Mouse (Mus musculus): ENCODE measurements around the gene Nmur1.

Gene Nmur1

DNA sequence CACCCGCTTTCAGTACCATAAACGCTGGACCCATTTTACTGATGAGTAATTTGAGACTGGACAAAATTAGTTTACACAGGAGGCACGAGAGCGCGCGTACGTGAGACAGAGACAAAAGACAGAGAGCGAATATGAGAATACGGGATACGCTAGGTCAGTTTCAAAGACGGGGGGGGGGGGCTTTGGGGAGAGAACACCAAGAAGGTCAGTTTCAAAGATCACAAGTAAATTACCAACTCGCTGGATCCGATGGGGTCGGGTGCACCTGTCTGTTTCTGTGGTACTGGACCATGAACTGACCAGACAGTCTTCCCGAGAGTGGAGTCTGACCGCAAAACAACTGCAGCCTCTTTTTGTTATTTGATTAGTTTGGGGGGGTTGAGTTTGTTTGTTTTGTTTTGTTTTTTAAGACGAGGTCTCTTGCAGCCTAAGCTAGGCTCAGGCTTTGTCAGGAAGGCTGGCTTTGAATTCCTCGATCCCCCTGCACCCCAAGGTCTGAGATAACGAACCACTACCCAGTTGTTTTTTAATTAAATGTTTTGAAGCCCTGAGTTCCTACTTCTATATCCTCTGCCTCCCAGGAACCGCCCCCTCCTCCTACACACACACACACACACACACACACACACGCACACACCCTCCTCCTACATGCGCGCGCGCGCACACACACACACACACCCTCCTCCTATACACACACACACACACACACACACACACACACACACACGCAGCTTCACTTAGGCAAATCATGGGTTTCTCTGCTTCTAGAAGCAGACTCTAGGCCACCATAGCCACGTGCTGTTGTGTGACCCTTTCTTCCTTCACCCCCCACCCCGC is 15.1 kb upstream of the Nmur1 start:
- in situ Hi-C loops (cut with MboI, MseI): loop anchor here (5.0 to 25.0 kb wide), 3 partner anchors 36 to 1421 kb away; partner anchors contain the start of gene Dgkd

DNA sequence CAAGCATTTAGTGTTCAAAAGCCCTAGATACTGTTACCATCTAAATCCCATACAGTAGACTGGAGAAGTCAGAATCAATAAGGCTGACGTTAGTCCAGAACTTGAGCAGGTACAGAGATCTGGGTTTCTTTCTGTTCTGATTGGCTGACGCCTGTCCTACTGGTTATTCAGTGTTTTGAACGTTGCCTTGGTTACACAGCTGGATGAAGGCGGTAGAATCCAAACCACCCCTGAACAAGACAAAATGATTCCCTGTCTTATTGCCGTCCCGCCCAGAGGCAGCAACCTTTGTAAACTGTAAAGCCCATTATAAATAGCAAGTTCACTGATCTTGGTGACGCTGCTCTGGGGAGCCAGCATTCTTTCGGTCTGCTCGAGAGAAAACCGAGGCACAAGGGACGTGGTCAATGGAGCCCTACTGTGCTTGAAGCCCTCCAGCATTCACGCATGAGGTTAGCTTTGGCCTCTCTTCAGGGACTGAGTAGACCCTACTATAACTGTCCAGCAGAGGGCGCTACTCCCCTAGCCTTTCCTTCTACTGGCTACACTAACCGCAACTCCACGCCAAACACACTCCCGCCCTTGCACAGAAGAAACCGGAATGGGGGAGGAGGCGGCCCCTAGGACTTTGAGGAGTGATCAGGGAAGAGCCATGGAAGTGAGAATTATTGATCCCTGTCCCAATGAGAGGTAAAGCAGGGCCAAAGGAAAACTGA is 14.3 kb upstream of the Nmur1 start:
- in situ Hi-C loops (cut with MboI, MseI): loop anchor here (5.0 to 25.0 kb wide), 3 partner anchors 37 to 1422 kb away; partner anchors contain the start of gene Dgkd

DNA sequence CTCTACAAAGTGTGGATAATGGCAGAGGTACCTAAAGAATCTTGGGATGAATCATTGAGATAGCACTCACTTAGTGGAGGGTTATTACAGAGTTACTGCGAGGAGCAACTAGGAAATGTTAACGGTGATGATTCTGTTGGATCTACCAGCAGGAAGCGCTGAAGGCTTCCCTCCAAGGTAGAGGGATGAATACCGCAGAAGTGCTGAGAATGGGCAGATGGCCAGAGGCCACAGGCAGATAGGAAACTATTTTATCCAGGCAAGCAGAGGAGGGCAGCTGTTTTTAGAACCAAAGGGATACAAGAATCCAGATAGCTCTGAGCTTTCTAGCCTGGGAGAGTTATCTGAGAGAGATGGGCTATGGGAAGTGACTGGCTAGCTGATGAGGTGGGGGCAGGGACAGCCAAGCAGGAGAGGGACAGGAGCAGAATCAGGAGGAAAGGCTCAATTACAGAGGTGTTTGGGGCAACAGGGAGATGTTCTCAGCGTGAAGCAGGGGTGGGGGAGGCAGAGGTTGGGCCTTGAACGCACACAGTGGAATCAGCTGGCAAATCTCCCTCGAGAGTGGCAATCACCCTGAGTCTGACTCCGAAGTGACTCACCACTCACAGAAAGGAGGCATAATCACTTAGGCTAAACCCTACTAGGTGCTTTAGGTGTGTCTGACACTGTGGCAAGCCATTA is 13.6 kb upstream of the Nmur1 start:
- in situ Hi-C loops (cut with MboI, MseI): loop anchor here (5.0 to 25.0 kb wide), 4 partner anchors 38 to 1423 kb away; partner anchors contain the start of gene Dgkd

DNA sequence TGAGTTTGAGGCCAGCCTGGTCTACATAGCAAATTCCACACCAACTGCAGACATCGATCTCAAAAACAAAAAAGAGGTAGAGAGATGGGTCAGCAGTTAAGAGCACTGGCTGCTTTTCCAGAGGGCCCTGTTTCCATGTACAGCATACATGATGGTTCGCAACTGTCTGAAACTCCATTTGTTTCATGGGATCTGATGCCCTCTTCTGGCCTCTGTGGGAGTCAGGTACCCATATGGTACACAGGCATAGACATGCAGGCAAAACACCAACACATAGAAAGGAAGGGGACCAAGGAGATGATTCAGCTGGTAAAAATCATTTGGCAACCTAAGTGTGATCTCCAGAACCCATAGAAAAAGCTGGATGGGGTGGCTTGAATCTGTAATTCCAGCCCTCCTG is 12.5 kb upstream of the Nmur1 start:
- in situ Hi-C loops (cut with MboI, MseI): loop anchor here (5.0 to 25.0 kb wide), 2 partner anchors 64 to 1424 kb away; partner anchors contain the start of gene Dgkd

DNA sequence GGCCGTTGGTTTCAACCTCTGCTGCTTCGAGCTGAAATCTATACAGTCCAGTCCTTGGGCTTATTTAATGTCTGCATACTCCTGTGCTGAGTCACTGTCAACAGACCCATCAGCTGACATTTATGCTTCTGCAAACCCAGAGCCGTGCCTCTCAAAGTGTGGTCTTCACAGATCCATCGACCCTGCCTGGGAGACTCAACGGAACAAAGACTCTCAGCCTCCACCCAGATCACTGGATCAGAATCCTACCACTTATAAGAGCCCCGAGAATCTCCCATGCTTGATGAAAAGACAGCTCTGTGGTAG is 11.9 kb upstream of the Nmur1 start:
- in situ Hi-C loops (cut with MboI, MseI): loop anchor here (5.0 to 25.0 kb wide), 2 partner anchors 64 to 1424 kb away; partner anchors contain the start of gene Dgkd

DNA sequence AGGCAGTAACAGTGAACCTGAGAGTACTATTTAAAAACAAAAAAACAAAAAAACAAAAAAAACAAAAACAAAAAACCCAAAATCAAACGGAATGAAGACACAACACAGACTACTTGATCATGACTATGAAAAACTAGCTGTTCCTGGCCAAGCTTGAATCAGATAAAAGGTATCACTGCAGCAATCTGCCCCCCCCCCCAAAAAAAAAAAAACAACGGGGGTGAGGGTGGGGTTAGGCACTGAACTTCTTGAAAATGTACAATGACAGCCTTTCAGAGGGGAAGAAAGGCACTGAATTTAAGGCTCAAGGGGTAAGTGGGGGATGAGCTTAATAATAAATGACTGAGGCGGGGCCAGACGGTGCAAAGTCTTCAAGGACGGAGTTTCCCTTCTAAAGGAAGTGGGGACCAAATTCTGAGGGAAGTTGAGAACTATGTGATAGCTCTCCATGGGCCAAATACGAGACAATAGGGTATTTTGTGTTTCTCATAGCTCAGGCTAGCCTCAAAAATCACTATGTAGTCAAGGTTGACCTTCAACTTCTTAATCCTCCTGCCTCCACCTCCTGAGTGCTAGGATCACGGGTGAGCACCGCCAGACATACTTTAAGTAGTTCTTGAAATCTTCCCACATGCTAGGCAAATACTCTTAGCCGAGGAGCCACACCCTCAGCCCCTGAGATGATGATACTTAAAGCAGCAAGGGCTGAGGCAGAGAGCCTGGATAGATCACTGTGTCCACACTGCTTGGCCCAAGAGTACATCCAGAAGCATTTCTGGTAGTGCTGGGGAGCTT is 11.4 kb upstream of the Nmur1 start:
- in situ Hi-C loops (cut with MboI, MseI): loop anchor here (5.0 to 25.0 kb wide), 2 partner anchors 65 to 1425 kb away; partner anchors contain the start of gene Dgkd

DNA sequence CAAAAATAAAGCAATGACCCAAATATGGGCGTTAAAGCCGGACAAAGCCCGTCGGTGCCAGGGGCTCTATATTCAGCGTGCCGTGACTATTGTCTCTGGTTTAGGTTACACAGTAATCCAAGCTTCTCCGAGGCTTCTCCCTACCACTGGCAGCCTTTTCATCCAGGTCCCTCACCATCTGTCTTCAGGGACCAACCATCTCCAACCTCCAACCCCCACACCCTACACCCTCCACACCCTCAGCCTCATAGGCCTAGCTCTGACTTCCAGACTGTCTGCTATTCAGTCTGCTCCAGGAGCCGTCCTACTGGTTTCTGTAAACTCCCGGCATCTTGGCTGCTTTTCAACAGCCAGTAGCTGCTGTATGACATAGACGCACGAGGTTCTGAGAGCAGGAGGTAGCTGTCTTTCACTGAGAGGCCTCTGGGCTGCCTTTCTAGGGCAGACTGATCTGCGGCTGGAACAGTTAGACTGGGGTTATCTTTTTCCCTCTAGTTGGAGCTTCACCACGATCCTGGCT is 9.3 kb upstream of the Nmur1 start:
- in situ Hi-C loops (cut with MboI, MseI): loop anchor here (5.0 to 25.0 kb wide), 2 partner anchors 67 to 1427 kb away; partner anchors contain the start of gene Dgkd

DNA sequence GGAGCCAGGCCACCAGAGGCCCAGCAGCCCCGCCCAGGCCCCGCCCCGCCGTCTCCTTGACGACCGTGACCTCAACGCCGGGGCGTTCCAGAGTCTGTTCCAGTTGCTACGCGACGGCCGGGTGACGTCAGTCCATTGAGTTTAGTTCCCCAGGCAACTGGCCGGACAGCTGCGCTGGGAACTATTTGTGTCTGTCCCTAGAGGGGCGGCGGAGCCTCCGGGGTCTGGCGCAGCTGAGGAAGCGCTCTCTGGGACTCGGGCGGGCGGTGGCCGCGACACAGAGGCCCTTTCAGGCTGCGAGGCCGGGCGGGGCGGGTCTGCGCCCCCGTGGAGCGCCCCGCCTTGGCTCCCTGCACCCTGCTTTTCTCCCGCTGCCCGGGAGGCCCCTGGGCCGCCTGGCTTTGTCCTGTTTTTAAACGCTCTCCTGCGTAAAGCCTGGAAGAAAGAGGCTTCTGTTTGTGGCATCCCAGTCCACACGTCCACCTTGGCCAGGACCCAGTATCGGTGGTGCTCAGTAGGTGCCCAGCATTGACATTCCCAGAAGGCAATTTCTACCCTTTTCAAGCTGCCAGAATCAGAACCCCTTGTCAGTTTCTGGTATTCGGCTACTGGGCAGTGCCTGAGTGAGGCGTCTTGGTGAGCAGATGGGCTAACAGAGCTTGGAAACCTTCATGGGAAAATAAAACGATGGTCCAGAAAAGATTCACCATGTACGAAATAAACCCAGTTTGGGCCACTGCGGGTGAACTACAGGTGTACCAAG is 8.6 kb upstream of the Nmur1 start:
- in situ Hi-C loops (cut with MboI, MseI): loop anchor here (5.0 to 25.0 kb wide), 3 partner anchors 68 to 1428 kb away; partner anchors contain the start of gene Dgkd

DNA sequence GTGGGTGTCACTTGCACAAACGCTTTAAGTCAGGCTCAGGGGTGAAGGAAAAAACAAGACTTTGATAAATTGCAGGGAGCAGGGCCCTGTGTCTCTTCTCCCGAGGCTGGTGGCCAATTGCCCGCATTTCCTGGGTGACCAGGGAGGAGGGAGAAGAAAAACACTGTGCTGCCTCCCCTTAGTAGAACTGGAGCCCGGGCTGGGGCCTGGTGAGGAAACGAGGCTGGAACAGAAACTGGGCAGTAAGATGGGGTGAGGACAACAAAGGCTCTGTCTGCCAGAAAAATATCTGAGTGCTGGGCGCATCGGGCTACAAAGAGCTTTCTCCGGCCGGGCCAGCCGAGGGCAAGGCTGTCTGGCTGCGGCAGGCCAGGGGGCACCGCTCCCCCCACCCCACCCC is 8.0 kb upstream of the Nmur1 start:
- in situ Hi-C loops (cut with MboI, MseI): loop anchor here (5.0 to 25.0 kb wide), 2 partner anchors 72 to 1428 kb away; partner anchors contain the start of gene Dgkd

DNA sequence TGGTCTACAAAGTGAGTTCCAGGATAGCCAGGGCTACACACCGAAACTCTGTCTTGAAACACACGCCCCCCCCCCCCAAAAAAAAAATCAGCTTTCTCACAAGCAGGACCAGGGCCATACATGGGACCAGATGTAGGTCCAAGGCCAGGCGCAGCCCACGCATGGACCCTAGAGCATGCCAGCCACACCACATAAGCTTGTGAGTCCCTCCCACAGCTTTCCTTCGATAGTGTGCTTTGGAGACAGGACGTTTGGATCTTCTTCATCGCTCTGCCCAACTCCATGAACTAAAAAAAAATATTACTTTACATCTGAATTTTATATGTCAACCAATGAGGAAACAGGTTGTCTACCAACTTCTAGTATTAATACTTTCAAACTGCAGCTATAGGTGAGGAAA is 7.3 kb upstream of the Nmur1 start:
- in situ Hi-C loops (cut with MboI, MseI): loop anchor here (5.0 to 25.0 kb wide), 2 partner anchors 71 to 1429 kb away; partner anchors contain the start of gene Dgkd

DNA sequence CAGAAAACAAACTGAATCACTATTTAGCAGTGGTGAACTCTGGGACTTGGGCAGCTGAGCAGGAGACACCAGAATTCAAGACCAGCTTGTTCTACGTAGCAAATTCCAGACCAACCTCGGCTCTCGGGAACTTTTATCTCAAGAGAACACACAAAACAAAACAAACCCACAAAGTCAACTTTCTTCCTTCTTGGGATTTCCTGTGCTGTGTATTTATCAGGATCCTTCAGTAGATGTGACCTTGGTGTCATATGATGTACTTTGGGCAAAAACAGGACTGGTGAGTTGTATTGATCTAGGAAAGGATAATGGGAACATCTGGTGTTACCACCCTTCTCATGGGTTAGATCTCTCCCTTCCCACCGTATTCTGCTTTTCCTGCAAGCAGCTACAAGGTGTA is 6.8 kb upstream of the Nmur1 start:
- in situ Hi-C loops (cut with MboI, MseI): loop anchor here (5.0 to 25.0 kb wide), 2 partner anchors 70 to 1430 kb away; partner anchors contain the start of gene Dgkd

DNA sequence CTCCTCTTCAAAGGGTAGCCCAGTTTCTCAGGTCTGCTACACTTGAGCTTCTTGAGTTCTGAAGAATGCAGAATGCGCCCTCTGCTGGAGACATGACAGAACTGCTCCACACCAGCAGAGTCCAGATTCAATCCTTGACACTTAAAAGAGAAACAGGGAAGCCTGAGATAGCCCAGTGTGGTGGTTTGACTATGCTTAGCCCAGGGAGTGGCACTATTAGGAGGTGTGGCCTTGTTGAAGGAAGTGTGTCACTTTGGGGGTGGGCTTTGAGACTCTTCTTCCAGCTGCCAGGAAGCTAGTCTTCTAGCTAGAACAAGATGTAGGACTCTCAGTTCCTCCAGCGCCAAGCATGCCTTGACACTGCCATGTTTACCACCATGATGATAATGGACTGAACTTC is 4.0 kb upstream of the Nmur1 start:
- in situ Hi-C loops (cut with MboI, MseI): loop anchor here (5.0 to 25.0 kb wide), 2 partner anchors 68 to 1432 kb away; partner anchors contain the start of gene Dgkd

DNA sequence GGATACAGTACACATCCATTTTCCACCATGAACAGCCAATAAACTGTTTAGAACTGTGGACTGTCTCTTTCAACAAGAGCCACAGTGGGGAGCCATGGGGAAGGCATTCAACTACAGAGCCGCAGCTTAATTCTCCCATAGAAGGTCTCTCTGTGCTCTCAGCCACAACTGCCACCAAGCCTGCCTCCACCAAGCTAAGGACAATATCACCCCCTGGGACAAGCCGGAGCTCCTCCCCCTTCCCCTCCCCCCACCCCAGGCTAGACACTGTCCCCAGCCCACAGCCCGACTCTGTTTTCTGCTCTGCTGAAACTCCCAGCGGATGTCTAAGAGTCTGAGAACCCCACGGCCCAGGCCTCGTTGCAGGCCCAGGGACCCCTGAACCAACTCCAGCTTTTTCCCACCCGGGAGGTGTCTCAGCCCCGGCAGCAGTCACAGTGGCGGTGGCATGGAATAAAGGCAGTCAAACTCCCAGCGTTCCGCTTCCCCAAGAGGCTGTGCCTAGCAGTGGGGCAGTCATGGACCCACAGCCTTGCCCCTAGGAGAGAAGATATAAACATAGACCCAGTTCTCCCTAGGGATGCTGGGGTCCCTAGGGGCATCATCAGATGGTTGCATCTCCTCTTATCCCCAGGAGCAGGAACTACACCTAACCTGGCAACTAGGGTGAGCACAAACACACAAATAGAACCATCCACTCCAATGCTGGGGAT is 1.0 kb downstream of the Nmur1 start:
- in situ Hi-C loops (cut with MboI, MseI): loop anchor here (5.0 to 25.0 kb wide), 2 partner anchors 38 to 1437 kb away; partner anchors contain the start of gene Dgkd

DNA sequence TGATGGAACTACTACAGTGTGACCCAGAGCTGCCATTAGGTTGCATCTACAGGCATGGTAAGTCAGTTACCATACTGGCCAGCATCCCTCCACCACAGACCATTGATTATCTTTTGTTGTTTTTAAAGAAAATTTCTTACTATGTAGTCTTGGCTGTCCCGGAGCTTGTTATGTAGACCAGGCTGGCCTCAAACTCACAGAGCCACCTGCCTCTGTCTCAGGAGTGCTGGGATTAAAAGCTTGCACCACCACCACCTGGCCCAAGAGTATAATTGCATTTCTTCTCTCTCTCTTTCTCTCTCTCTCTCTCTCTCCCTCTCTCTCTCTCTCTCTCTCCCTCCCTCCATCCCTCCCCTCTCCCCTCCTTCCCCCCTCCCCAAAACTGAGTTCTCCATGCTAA is 1.7 kb downstream of the Nmur1 start:
- in situ Hi-C loops (cut with MboI, MseI): no loop called here

DNA sequence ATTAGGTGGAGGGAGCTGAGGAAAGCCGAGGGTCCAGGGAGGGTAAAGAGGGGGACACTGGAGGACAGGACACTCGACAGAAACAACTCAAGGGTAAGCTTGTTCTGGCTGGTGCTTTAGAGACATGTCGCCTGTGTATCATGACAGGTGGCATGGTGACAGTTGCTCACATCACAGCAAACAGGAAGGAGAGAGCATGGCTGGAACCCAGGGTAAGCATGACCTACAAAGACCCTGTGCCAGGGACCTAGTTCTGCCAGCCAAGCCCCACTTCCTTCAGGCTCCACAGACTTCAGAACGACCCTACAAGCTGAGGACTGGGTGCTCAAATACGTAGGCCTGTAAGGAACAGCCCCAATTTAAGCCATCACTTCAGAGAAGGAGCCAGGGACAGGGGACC is 2.1 kb downstream of the Nmur1 start:
- in situ Hi-C loops (cut with MboI, MseI): no loop called here

DNA sequence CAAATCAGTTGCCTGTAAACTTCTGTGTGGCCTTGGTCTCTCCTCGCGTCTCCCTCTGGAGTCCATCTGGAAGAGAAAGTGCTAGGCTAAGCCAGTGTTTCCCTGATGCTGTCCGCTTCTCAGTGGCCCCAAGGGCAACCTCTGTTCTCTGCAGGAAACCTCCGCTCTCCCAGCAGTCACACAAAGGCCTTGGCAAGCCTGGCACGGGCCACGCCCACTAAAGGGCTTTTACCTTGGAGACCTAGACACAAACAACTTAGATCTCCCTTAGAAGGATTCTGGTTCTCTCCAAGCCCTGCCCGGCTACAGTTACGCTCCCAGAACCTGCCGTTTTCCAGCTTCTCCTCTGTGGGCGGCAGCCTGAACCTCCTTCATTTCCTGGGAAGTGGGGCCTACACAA is 5.0 kb downstream of the Nmur1 start:
- in situ Hi-C loops (cut with MboI, MseI): no loop called here

DNA sequence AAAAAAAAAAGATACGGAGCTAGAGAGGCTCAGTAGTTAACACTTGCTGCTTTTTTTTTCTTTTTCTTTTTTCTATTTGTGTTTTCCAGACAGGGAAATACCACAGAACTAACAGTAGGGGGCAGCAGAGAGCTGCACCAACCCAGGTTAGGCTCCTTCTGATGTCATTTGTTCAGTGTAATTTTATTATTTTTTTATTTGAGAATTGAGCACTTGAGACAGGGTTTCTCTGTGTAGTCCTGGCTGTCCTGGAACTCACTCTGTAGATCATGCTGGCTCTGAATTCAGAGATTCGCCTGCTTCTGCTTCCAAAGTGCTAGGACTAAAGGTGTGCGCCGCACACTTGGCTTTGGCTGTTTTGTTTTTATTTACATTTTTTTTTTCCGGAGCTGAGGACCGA is 9.7 kb downstream of the Nmur1 start:
- in situ Hi-C loops (cut with MboI, MseI): no loop called here

DNA sequence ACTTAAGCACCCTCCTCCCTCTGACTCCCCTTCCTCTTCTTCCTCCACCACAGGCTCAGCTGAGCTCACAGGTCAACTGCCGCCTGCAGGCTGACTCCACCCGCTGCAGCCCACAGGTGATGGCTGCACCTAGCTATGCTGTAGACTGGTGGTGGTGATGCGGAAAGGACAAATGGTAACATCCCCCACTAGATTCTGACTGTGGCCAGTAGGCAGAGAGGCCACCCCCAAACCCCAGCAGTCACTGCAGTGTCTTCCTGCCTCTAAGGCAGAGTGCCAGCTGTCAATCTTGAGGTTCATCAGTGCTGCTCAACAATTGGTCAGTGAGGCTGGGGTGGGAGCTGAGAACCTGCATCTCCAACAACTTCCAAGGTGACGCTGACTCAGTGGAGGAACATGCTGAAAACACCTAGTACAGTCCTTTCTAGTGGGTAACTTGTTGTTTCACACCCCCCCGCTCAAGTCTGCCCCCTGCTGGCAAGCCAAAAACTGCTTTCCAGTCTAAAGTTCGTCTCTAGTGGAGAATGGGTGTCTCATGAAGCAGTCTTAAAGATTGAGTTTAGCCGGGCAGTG is 10.3 kb downstream of the Nmur1 start:
- in situ Hi-C loops (cut with MboI, MseI): no loop called here

DNA sequence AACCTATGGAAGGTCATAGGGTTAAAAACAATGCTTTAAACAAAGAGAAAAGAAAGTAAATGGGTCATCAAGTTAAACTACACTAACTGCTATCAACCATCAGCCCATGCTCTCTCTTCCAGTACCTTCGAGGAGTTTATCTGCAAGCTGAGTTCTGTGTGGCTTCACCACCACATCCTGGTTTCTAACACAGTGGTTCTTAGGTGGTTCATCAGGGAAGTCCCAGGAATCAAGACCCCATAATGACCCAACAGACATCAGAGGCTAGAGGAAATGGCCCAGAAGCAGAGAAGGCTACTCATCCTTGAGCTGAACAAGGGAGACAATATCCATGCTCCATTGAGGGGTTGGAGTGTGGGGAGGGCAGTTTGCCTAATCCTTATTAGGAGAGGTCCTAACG is 10.9 kb downstream of the Nmur1 start:
- in situ Hi-C loops (cut with MboI, MseI): no loop called here

All from regulatory T cell (primary cell).